Mouse (Mus musculus) heart, embryonic 11.5 days (tissue): ENCODE measurements around the gene Inava. TPM values are rescaled to one million over a fixed set of nuclear protein-coding genes. Genes with fewer than 3 reads are reported as not detected.

Experiments used
- ATAC-seq: fragments of 200-750 bp; cut with Nextera tagmentation; replicated peaks from 2 replicates; pipeline ENCODE4 v1.8.0; 2017; ENCODE audit warnings: moderate library complexity; ENCODE audit not compliant: insufficient number of reproducible peaks, low FRiP score, low TSS enrichment
- H3K27ac ChIP-seq: fragments of 300-500 bp; sonication (generic); 2 replicates; pipeline ENCODE4 v1.5.1; 2014; ENCODE audit warnings: mild to moderate bottlenecking, low read depth, low read length
- H3K27me3 ChIP-seq: fragments of 300-500 bp; sonication (generic); 2 replicates; pipeline ENCODE4 v1.6.1; 2014; ENCODE audit warnings: mild to moderate bottlenecking, low read length, mixed read lengths; ENCODE audit not compliant: control insufficient read depth, insufficient read depth
- H3K36me3 ChIP-seq: fragments of 300-500 bp; sonication (generic); 2 replicates; pipeline ENCODE4 v1.6.1; 2014; ENCODE audit warnings: mild to moderate bottlenecking, low read length, moderate library complexity, mixed read lengths; ENCODE audit not compliant: control insufficient read depth, insufficient read depth
- H3K4me1 ChIP-seq: fragments of 300-500 bp; sonication (generic); 2 replicates; pipeline ENCODE4 v1.6.1; 2014; ENCODE audit warnings: low read length; ENCODE audit not compliant: control insufficient read depth, insufficient read depth
- H3K4me2 ChIP-seq: fragments of 300-500 bp; sonication (generic); 2 replicates; pipeline ENCODE4 v1.6.1; 2014; ENCODE audit warnings: mild to moderate bottlenecking, moderate library complexity
- H3K4me3 ChIP-seq: fragments of 300-500 bp; sonication (generic); 2 replicates; pipeline ENCODE4 v1.5.1; 2014; ENCODE audit warnings: low read depth, low read length
- H3K9ac ChIP-seq: fragments of 300-500 bp; sonication (generic); 2 replicates; pipeline ENCODE4 v1.6.1; 2014; ENCODE audit warnings: mild to moderate bottlenecking, low read depth, low read length, moderate library complexity
- H3K9me3 ChIP-seq: fragments of 300-500 bp; sonication (generic); replicated peaks from 2 replicates; pipeline ENCODE4 v1.6.1; 2016; ENCODE audit warnings: low read length; ENCODE audit not compliant: control insufficient read depth
- WGBS: fragments of 180-500 bp; shearing (Covaris S2); extraction: QIAGEN DNeasy Blood & Tissue Kit; methylation state at CpG from one replicate; pipeline ENCODE4 v1.1.7; 2014; ENCODE audit not compliant: insufficient replicate concordance; 5-methylcytosine and 5-hydroxymethylcytosine counted together
- polyA plus RNA-seq: library from polyadenylated mRNA; unstranded; fragments of >200 nt; fragmentation: Nextera tagmentation; extraction: Ambion mirVana; gene quantifications from 2 replicates; pipeline ENCODE4 v1.2.1, GENCODE M21; 2014

Inava gene
- polyA plus RNA-seq, 1 experiment from 2014 or later, result 2.1 TPM

DNA sequence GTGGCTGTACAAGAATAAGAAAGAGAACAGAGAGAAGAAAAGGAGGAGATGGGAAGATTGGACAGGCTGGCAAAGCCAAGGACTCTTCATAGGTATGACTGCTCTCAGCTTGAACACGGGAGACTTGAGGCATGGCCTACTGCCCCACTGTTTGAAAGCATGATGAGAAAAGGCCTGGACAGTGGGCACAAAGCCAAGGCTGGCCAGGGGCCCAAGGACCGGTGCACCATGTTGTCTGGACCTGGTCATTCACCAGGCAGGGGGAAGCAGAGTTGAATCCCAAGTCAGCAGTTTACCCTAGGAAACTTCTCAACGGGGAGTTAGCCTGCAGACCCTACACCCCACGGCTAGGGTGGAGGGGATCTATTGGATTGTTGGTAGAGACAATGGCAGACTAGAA lies 6.2 kb downstream of the Inava start:
- H3K4me2 ChIP-seq, result no peak overlapping the region
- H3K9me3 ChIP-seq, result no peaks in the 10 kb centered on the region
- H3K9ac ChIP-seq, result no peak overlapping the region
- H3K36me3 ChIP-seq, result 0 out of 2 replicates have a peak, but pooled peaks cover 3% of the 10 kb centered on the region
- H3K27ac ChIP-seq, result no peak overlapping the region
- no peak overlapping the region for H3K4me3 ChIP-seq
- peaks cover 28% of the 10 kb centered on the region for H3K27me3 ChIP-seq
- peaks cover 17% of the 10 kb centered on the region for H3K4me1 ChIP-seq
- WGBS, result 72% methylated on average over 4 of the region's 4 CpGs
- ATAC-seq, result no peak

DNA sequence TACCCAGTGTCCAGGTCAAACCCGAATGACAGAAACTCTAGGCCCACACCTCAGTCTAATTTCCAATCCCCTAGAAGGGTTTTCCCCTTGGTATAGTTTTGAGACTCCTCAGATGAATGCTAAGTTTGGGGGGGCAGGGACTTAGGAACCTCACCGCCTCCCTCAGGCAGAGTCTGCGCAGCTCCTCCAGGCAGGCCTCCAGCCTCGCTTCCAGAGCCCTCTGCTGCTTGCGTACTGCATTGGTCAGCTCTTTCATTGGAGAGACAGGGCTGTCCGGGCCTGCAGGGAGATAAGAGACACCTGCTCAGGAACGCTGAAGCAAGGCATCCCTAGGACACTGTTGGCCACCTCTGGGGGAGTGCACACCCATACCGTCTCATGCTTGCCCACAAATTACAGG lies 7.4 kb downstream of the Inava start:
- H3K27me3 ChIP-seq, result peaks cover 20% of the 10 kb centered on the region
- H3K9ac ChIP-seq, result no peak overlapping the region
- H3K4me3 ChIP-seq, result no peak overlapping the region
- 0 out of 2 replicates have a peak, but pooled peaks cover 3% of the 10 kb centered on the region for H3K36me3 ChIP-seq
- ATAC-seq, result no peak
- H3K27ac ChIP-seq, result no peak overlapping the region
- WGBS, result 74% methylated on average over 8 of the region's 8 CpGs
- H3K9me3 ChIP-seq, result no peaks in the 10 kb centered on the region
- H3K4me2 ChIP-seq, result no peak overlapping the region
- H3K4me1 ChIP-seq, result peaks cover 17% of the 10 kb centered on the region

GRCm38 (mm10) chr1:136225846-136226245 lies 8.2 kb downstream of the Inava start:
- Histone ChIP-seq H3K9ac (no peak overlapping the region), H3K36me3 (0 out of 2 replicates have a peak, but pooled peaks cover 3% of the 10 kb centered on the region), H3K4me1 (peaks cover 13% of the 10 kb centered on the region), H3K27ac (no peak overlapping the region), H3K9me3 (no peaks in the 10 kb centered on the region), H3K27me3 (peaks cover 12% of the 10 kb centered on the region), H3K4me2 (no peak overlapping the region), H3K4me3 (no peak overlapping the region)
- ATAC-seq, result no peak
- WGBS, result 93% methylated on average over 8 of the region's 8 CpGs

DNA sequence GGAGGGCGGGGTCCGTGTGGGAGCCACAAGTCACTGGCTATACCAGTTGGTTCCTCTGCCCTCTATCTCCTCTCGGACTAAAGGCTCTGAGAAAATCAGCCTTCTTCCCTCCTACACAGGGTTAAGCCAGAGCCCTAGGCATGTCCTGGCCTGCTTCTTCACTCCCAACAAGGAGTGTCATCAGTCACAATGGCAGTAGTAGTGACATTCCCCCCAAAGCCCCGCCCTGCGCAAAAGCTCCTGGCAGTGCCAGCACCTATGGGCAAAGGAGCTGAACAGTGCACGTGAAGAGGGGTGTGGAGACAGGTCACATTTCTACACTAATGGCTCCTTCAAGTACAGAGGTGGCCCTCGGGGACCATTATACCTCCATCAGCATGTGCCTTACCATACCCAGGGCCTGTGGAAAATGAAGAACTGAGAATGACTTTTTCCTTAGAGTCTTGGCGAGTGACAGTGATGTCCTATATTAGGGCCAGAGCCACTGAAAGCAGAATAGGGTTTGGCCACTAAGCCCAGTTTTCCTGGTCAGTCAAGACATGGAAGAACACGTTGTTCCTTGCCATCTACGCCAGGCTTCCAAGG lies 10.2 kb downstream of the Inava start:
- no peaks in the 10 kb centered on the region for H3K27me3 ChIP-seq
- 81% methylated on average over 10 of the region's 10 CpGs for WGBS
- H3K9ac ChIP-seq, result no peak overlapping the region
- no peak for ATAC-seq
- H3K4me3 ChIP-seq, result no peak overlapping the region
- H3K36me3 ChIP-seq, result 0 out of 2 replicates have a peak, but pooled peaks cover 3% of the 10 kb centered on the region
- no peak overlapping the region for H3K27ac ChIP-seq
- no peaks in the 10 kb centered on the region for H3K9me3 ChIP-seq
- H3K4me2 ChIP-seq, result no peak overlapping the region
- H3K4me1 ChIP-seq, result peaks cover 8% of the 10 kb centered on the region

GRCm38 (mm10) chr1:136222386-136222785 lies 11.7 kb downstream of the Inava start:
- ATAC-seq, result no peak
- H3K27ac ChIP-seq, result no peak overlapping the region
- no peak overlapping the region for H3K9ac ChIP-seq
- H3K36me3 ChIP-seq, result 0 out of 2 replicates have a peak, but pooled peaks cover 3% of the 10 kb centered on the region
- no peak overlapping the region for H3K4me2 ChIP-seq
- 78% methylated on average over 10 of the region's 10 CpGs for WGBS
- no peaks in the 10 kb centered on the region for H3K4me1 ChIP-seq
- H3K9me3 ChIP-seq, result no peaks in the 10 kb centered on the region
- H3K4me3 ChIP-seq, result no peak overlapping the region
- H3K27me3 ChIP-seq, result no peaks in the 10 kb centered on the region

DNA sequence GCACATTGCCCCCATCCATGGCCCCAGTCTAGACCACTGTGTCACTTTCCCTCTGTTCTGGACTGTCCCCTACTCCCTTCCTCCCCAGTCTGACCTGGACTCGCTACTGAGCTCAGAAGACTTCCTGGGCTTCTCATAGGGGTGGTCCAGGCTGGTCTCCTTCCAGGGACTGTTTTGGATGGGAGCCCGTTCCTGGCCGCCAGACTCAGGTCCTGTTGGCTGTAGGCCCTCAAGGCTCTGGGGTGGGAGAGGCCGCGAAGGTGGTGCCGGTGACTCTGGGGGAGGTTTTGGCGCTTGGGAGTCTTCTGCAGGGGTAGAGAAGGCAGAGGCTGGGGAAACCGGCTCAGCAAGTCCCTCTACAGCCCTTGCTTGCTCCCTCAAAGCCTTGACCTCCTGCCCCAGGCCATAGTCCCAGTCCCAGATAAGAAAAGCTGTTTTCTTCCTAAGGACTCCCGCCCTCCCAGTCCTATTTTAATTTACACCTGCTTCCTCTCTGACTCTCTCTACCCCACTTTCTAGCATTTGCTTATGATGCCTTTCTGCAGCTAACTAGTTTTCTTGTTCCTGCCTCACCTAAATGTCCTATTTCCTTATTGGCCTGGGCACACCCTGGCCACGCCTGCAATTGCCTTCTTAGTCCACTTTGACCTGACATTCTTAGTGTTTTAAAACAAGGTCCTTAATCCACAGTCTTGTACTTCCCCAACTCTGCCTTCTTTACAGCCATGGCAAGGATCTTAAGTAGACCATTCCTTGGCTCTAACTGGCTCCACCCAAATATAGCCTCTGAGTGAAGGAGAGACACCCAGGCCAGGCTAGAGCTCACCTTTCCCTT lies 13.8 kb downstream of the Inava start:
- Histone ChIP-seq H3K27ac (no peak overlapping the region), H3K4me3 (no peak overlapping the region), H3K4me2 (no peak overlapping the region), H3K27me3 (no peaks in the 10 kb centered on the region), H3K4me1 (no peaks in the 10 kb centered on the region), H3K36me3 (0 out of 2 replicates have a peak, but pooled peaks cover 3% of the 10 kb centered on the region), H3K9ac (no peak overlapping the region), H3K9me3 (no peaks in the 10 kb centered on the region)
- ATAC-seq, result no peak
- 76% methylated on average over 10 of the region's 10 CpGs for WGBS

- no peak overlapping the region for H3K4me2 ChIP-seq
- 82% methylated on average over 15 of the region's 15 CpGs for WGBS
- no peak for ATAC-seq
- no peak overlapping the region for H3K9ac ChIP-seq
- H3K27ac ChIP-seq, result no peak overlapping the region
- H3K4me1 ChIP-seq, result no peaks in the 10 kb centered on the region
- no peak overlapping the region for H3K4me3 ChIP-seq
- H3K9me3 ChIP-seq, result no peaks in the 10 kb centered on the region
- no peaks in the 10 kb centered on the region for H3K27me3 ChIP-seq
- H3K36me3 ChIP-seq, result no peaks in the 10 kb centered on the region
Observed at GRCm38 (mm10) chr1:136214304-136214703, 19.8 kb downstream of the Inava start.

DNA sequence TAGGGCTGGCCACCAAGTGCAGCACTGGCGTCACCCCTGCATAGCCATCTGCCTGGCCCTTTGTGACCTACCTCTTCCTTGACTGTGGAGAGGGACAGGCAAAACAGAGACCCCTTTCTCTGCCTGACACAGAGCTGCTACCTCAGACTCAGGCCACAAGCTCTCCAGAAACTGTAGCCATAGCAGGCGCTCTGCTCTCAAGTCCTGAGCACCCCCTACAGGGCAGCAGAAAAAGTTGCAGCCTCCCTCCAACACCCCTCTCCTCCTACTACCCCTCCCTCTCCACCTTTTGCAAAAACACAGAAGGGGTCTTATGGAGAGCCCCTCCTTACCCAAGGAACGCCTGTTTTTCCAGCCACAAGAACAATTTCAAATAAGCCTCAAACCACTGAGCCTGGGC lies 21.3 kb downstream of the Inava start, which contains the start of gene Mroh3:
Mroh3 (minus strand) TSS at position 26 of the 400 bp plus-strand sequence.
- H3K4me2 ChIP-seq, result no peak within 1 kb of the TSS
- ATAC-seq, result no peak
- no peaks in the 10 kb centered on the region for H3K9me3 ChIP-seq
- H3K27ac ChIP-seq, result no peak within 1 kb of the TSS
- WGBS, result 32% methylated on average over 3 of the region's 3 CpGs
- H3K27me3 ChIP-seq, result no peaks in the 10 kb centered on the region
- no peaks in the 10 kb centered on the region for H3K4me1 ChIP-seq
- no peak within 1 kb of the TSS for H3K4me3 ChIP-seq
- no peak within 1 kb of the TSS for H3K9ac ChIP-seq
- H3K36me3 ChIP-seq, result no peaks in the 10 kb centered on the region
